Mouse (Mus musculus) splenic B cell, adult 2 months (primary cell): ENCODE results near the gene Scgb1b12.
"Not testable (repeated sequence)": the region's sequence is repeated elsewhere in the genome, so short reads cannot be mapped to it uniquely, and the experiment has no call there.

Source experiments
- DNase-seq: peaks from one replicate; pipeline ENCODE4 v3.0.0-alpha.2; 2011; ENCODE audit warnings: low read depth, low spot score
- H3K27me3 ChIP-seq: 2 replicates; pipeline ENCODE4 v1.6.1; 2012; ENCODE audit warnings: mild to moderate bottlenecking, low read length, moderate library complexity, mixed read lengths; ENCODE audit not compliant: control insufficient read depth, poor library complexity, insufficient read depth, severe bottlenecking
- H3K36me3 ChIP-seq: 2 replicates; pipeline ENCODE4 v1.6.1; 2012; ENCODE audit warnings: mild to moderate bottlenecking, low read length, moderate library complexity, mixed read lengths; ENCODE audit not compliant: control insufficient read depth, poor library complexity, insufficient read depth, severe bottlenecking

Gene Scgb1b12

DNA sequence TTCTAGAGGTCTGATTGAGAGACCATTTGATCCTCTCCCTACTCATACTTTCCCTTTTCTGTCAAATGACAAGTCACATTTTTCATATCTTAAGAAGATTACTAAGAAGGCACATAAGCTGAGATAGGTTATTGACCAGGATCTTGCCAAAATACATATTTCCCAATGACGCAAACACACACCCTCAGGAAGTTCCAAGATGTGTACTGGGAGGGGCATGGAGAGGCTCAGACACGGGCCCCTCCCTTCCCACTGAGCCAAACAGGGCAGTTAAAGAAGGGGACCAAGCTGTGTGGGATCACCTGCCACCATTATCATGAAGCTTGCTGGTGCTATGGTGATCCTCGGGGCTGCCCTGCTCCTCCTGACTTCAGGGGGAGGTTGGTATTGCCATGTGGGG lies at the start of gene Scgb1b12:
Gene Scgb1b12 (plus strand): TSS at position 301 of the 400 bp plus-strand sequence.
- not testable (repeated sequence) for H3K36me3 ChIP-seq, DNase-seq, H3K27me3 ChIP-seq

DNA sequence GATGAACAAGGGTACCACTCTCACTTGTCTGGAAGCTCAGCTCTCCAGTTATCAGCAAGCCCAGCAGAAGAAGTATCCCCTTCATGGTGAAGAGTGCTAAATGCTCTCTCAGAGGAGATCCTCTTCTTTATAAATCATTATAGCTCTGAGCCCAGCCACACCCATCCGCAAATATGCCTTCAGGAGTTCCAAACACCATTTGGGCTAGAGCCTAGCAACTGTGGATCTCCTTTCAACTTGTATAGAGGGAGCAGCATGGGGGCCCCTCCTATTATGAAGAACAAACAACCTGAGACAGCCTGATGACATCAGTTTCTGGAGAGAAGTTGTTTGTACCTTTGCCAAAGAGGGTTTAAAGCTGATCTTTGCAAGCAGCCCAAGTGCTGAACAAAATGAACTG lies 6.8 kb upstream of the Scgb1b12 start, which contains the start of gene Scgb2b12:
Gene Scgb2b12 (minus strand): TSS at position 101 of the 400 bp plus-strand sequence.
- not testable (repeated sequence) for H3K36me3 ChIP-seq, DNase-seq, H3K27me3 ChIP-seq
